Mouse (Mus musculus) adrenal gland, postnatal 14 days (tissue): ENCODE results near the gene Dync1li1. TPM values are rescaled to one million over a fixed set of nuclear protein-coding genes. Genes with fewer than 3 reads are reported as not detected.
"Not testable (repeated sequence)": the region's sequence is repeated elsewhere in the genome, so short reads cannot be mapped to it uniquely, and the experiment has no call there.

Experiments used
- DNase-seq: peaks from one replicate; pipeline ENCODE4 v3.0.0; 2021; ENCODE audit warnings: mixed read lengths
- total RNA-seq: library from RNA; stranded (reverse); gene quantifications from 2 replicates; pipeline ENCODE4 v1.2.3, GENCODE M21; 2021

The Dync1li1 gene
- total RNA-seq, 1 experiment from 2014 or later, result 37.1 TPM

DNA sequence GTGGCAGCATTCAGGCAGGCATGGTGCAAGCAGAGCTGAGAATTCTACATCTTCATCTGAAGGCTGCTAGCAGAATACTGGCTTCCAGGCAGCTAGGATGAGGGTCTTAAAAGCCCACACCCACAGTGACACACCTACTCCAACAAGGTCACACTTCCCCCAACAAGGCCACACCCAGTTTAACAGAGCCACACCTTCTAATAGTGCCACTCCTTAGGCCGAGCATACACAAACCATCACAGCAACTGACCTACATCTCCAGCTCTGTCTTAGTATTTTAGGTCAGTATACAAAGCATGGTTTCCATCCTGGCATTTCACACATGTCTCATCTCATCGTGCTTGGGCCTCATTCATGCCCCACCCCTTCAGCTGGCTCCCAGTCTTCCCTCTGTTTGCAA is 39.8 kb downstream of the Dync1li1 start:
- not testable (repeated sequence) for DNase-seq

DNA sequence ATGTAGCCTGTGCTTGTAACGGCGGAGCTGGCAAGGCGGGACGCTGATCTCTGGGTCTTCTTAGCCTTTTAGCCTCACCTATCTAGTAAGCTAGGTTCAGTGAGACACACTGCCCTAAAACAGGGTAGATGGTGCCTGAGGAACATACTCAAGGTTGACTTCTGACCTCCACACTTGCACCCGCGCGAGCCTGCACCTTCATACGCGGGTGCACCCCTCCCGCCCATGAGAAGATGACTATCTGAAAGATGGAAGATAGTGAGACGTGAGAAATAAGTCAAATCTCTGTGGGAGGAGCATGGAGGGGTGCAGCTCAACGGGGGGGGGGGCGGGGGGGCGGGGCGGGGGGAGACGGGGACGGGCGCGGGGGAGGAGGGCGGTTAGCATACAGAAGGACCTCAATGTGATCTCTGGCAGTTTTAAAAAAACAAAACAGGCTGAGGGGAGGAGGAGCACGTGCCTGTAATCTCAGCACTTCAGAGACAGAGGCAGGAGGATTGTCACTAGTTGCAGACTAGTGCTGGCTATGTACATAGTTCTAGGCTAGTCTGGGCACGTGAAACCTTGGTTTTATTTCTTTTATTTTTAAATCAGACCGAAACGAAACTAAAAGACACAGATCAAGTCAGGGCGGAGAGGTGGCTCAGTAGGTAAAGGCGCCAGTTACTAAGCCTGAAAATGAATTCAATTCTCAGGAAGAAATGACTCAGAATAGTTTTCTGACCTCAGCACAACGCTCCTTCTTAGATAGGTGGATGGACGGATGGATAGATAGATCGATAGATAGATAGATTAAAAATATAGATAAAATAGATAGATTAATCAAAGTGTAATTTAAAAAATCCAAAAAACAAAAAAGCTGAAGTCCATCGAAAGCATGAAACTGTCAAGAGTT is 41.6 kb downstream of the Dync1li1 start:
- DNase-seq, result peak; percentile 36

DNA sequence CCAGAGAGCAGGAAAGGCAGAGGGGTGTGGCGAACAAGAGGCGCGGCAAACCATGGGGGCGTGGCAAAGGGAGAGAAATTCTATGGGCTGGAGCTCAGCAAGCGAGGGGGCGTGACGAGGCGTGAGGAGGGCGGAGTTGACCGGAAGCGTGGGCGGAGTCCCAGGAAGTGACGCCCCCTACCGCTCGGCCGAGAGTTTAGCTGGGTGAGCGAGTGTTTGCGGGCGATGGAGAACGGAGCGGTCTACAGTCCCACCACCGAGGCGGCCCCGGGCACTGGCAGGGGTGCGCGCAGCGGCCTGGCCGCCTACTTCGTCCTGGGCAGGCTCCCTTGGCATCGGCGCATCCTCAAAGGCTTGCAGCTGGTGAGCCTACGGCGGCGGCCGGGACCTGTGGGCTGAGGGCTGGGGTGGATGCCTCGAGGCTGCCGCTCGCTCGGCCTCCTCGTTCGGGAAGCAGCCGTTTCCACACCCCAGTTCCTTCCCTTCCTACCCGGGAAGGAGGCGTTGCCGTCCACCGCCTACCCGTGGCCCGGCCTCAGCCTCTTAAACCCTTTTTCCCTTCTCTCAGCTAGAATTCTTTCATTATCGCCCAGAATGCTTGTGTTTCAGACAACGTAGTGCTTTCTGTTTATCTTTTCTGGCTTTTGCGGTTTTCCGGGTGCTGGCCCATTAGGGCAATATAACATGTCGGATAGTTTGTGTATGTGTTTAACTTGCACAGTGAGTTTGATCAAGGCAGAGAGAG is 42.6 kb downstream of the Dync1li1 start, which contains the start of gene Cmtm6:
TSS of gene Cmtm6 (plus strand) at position 106 of the 745 bp plus-strand sequence.
- peak; percentile 99 for DNase-seq

DNA sequence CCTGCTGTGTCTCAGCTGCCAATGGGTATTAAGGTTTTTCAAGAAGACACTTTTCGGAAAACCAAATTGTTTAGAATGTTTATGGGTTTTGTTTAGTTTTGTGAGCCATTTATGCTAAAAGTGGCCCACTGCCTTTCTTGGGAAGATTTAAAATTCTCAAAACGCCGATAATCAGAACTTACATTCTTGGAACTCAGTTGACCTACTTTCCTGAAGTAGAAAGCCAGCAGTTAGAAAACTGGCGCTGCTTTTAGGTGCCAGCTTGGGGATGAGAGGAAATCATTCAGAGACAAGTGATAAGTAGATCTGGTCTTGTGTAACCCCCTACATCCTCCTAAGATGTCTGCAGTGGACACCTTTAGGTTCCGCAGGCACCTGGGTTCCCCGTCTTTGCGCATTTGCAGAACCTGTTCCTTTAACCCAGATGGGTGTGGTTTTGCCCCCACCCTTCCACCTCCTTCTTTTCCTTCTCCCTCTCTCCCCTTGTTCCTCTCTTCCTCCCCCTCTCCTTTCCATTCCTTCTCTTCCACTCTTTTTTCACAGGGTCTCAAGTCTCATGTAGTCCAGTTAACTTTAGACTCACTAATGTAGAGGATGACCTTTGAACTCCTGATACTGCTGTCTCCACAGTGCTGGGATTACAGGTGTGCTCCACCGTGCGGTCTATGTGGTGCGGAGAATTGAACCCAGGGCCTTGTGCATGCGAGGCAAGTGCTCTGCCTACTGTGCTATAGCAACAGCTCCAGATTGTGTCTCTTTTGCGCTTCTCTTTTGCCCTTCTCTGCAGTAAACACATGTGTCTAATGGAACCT is 43.5 kb downstream of the Dync1li1 start:
- peak; percentile 27 for DNase-seq

DNA sequence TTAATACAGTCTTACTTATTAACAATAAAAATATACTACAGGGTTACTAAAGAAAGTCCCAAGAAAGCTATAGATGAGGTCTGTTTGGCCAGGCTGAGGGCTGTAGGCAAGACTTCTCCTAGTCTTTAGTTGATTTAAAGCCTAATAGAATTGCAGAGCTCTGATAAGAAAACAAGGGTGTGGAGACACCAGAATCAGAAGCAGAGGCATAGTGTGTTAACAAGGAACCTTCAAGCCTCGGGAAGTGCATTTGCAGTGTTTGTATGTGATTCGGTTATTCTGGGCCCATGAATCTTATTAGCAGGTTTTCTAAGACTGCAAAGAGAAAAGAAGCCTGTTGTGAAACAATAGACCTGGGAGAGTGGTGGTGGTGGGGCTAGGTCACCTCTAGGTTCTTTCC is 44.6 kb downstream of the Dync1li1 start:
- DNase-seq, result no peak

DNA sequence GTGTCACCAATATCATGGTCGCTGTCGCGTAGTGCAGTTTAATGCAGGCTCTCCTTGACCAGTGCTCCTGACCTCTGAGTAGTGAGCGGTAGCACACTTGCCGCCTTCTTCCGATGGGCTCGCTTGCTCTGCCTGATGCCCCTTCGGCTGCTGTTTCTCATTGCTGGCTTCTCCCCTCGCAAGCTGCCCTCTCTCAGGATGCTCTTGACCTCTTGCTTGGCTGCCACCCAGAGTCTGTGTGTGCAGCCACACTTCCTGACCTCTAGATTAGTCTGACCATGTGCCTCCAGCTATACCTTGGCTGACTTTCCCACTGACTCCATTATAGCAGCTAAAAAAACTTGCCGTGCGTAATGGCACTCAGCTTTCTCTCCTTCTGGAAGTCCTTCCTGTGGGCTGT is 47.9 kb downstream of the Dync1li1 start:
- peak; percentile 51 for DNase-seq

DNA sequence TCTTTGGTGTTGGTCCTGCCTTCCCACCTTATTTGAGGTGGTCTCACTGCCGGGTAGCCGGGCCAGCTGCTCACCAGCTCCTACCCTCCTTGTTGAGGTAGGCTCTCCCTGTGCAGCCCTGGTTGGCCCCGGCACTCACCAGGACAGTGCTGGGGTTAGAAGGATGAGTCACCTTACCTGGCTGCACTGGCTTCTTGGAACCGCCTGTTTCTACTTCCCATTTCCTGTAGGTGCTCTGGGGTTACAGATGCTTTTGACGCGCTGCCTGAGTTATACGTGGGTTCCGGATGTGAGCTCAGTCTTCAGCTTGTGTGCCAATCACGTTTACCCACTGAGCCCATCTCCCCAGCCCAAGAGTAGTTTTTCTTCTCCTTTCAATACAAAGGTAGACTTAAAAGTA is 51.7 kb downstream of the Dync1li1 start:
- DNase-seq, result no peak

DNA sequence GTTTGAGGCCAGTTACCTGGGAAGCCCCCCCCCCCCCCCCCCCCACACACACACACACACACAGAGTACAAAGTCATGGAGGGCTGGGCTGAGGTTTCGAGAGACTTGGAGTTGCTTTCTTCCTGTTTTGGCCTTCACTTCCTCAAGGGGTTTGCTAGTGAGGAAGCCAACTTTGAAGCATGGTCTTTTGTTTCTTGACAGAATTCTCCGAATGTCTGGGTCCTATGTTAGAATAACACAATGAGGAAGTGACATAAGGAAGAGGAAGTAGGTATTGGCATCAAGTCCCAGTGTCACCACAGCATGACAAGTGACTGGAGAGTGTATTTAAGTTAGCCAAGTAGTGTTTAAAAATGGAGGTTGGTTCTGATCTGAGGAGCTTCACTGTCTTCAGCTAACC is 54.1 kb downstream of the Dync1li1 start:
- DNase-seq, result no peak

DNA sequence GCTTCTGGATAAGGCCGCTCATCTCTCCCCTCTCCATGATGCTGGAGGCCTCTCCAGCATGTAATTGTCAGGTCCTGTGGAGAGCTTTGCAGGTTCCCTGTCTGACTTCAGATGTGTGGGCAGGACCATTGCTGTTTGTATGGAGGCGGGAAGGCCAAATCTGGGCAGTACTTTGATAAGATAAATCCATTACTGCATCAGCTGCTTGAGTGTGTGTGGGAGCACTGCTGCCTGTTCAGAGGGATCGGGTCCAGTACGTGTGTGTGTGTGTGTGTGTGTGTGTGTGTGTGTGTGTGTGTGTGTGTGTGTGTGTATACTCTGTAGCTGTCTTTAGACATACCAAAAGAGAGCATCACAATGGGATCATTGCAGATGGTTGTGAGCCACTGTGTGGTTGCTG is 56.6 kb downstream of the Dync1li1 start:
- DNase-seq, result no peak

DNA sequence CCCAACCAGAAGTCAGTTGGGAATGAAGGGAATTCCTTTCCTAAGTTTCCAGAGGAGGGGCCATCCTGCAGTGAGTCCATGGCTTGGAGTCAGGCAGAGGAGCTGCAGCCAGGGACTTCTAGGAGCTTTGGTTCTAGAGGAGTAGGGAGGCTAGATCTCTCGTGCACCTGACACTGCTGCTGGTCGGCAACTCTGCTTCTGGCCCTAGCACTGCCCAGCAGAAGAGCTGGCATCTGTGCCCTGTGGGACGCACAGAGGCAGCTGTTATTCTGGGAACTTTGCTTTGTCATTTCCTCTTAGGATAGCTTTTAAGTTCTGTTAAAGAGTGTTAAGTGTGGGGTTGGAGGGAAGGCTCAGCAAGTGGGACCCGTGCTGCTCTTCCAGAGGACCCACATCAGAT is 57.1 kb downstream of the Dync1li1 start:
- DNase-seq, result no peak

DNA sequence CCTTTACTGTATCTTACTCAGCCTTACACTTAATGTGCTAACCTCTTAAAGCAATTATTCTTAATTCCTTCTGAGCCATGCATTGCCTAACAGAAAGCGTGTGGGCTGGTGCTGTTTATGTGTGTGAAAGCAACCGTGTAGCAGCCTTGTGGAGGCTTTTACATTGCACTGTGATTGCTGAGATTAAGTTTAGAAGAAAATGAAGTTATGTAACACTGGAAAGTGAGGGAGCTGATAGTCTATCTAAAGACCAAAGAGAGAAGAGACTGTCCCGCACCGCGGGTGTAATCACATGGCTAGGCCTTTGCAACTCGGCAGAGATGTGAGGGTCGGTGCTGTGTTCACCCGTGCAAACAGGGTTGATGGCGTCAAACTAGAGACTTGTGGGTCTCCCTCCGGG is 58.4 kb downstream of the Dync1li1 start:
- DNase-seq, result no peak

DNA sequence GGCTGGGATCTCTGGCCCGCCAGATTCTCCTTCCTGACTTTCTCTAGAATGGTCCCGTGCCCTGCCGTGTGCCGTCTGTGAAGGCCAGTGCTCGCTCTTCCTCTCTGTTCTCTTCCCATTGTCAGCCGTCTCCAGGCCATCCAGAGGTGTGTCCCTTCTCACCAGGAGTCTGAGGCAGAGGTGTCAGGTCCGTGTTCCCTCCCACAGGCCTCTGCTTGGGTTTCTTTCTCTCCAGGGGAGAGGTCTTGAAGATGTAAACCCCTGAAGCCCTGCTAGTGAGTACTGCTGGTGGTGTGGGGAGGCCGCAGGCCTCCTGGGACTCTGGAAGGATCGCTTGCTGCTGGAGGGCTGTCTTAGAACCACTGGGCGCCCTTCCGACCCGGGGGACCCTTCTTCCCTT is 58.9 kb downstream of the Dync1li1 start:
- no peak for DNase-seq

DNA sequence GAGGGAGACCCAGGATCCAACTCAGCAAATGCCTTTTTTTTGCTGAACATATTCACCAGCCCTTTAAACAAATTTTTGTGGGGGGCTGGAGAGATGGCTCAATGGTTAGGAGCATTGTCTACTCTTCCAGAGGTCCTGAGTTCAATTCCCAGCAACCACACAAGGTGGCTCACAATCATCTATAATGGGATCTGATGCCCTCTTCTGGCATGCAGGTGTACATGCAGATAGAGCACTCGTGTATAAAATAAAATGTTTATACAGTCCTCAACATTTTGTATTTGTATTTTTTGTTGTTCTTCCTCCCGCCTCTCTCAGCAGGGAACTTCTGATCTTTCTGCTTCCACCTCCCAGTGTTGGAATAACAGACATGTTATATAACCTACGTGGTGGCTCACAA is 63.0 kb downstream of the Dync1li1 start:
- no peak for DNase-seq

DNA sequence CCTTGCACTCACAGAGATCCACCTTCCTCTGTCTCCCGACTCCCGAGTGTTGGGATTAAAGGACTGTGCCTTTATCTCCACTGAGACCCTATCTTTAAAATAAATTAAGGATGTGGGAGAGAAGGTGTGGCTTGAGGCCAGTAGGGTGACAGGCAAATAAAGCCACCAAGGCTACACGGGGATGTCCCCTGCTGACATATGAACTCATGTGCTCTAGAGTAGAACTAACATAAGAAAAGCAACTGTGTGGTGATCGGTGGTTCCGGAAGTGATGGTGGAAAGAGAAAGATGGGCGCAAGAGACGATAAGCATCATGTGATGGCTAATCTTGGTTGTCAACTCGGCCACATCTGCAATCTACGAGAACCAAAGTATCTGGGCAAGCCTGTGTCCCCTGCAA is 63.7 kb downstream of the Dync1li1 start:
- DNase-seq, result no peak

DNA sequence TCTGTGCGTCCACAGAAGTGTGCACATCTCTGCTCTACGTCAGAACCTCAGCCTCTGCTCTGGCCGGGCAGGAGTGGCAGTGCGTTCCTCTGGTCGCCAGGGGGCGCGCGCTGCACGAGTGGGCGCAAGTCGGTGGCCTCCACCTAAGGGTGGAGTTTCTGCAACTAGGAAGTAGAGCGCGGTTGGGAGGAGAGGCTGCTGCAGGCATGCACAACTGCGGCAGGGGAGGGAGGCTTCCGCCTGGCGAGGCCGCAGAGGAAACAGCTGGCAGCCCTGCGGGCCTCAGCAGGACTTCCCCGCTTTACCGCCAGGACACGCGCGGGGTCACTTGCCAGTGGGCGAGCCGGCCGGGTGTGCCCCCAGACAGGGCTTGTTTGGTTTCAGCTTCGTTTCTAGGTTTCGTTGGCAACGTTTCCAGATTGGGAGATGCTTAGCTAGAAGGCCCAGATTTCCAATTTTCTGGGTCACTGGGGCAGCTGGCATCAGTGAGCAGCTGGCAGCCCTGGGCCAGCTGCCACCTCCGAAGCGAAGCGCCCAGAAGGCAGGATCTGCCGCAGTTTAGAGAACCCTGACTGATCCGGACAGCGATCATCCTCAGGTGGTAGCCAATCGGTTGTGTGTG is 64.4 kb downstream of the Dync1li1 start:
- peak; percentile 97 for DNase-seq

DNA sequence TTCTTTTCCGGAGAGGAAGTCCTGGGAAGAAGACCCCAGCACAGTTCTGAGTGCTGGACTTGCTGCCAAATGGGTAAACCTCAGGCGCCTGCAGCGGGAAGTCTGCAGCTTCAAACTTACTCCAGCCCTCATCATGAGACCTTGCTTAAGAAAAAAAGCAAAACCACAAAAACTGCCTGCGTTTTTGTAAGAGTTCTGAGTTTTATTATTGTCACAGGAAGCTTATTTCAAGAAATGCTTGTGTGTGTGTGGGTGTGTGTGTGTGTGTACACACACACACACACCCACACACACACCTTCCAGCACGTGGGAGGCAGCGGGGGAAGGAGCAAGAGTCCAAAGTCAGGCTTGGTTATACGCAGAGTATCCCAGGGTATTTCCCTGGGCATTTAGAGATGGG is 69.7 kb downstream of the Dync1li1 start:
- no peak for DNase-seq

DNA sequence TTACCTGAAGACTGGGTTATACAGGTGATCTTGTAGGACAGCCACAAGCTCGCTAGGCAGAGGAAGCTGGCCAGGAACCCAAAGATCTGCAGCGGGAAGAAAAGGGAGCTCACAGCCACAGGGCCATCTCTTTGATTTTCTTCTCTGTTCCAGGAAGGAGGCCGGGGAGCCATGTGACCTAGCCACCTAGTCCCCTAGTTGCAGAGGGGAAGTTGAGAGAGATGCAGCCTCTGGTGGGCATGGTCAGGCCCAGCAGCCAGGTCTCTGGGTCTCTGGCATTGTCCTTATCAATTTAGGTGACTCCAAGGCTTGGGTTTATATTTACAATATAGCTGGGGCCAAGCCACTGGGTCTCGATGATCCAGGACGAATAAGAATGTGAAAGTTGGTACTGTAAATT is 70.2 kb downstream of the Dync1li1 start:
- DNase-seq, result no peak

DNA sequence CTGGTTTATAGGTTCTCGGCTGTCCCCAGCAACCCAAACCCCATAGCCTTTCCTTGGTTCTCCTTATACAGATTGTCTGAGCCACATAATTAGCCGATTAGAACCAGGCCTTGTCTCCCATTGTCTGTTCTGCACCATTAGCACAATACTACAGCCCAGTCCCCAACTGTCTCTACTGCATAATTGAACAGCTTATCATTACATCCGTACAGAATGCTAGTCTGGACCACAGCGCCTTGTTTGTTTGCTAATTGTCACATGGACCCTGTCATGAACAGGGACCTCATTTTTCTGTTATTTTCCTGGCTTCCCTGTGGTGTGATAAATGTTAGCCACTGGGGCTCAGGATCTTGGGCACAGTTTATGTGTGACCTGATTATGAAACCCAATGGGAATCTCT is 71.3 kb downstream of the Dync1li1 start:
- no peak for DNase-seq

DNA sequence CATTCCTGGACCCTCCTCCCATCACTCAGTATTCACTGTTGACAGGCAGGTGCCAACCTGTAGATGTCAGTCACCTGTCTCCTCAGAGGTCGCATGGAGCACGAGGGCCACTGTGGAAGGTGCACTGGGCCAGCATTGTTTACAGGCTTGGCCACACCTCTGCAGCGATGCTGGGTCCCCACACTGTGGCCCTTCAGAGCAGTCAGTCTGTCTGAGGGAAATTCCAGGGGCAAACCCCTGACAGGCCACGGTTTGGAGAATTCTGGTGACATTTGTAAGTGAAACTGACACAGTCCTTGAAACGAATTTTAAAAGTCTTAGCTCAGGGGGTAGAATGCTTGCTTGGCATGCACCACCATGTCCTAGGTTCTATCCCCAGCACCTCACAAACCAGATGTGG is 71.8 kb downstream of the Dync1li1 start:
- no peak for DNase-seq

DNA sequence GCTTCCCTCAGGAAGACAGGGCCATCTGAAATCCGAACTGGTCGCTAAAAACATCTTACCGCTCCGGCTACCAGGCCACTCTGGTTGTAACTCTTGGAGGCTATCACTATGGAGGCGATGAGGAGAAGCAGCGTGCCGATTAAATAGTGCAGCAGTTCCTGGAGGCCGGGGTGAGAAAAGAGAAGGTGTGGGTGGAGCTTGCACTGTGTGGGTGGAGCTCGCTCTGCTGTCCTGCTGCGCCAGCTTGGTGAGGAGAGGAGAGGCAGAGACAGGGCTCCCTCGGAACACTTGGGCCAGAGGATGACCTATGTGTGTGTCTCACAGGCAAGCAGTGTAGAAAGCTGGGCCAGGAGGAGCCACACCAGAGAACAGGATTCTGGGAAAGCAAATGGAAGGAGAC is 73.3 kb downstream of the Dync1li1 start:
- DNase-seq, result no peak

DNA sequence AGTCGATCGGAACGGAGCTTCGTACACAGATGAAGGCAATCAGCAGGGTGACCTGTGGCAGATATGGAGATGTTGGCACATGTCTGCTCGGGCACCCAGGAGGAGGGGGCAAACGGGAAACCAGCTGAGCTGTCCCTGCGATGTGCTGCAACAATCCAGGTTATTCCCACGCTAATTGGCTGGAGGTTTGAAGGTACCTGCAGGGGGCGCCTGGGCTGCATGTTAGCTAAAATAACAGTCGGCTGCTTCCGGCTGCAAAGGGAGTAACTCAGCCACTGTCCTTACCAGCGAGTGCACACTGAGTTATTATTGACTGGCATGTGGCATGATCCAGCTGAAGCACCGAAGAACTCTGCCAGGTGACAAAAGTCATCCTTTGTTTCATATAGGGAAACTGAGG is 74.8 kb downstream of the Dync1li1 start:
- peak; percentile 65 for DNase-seq

DNA sequence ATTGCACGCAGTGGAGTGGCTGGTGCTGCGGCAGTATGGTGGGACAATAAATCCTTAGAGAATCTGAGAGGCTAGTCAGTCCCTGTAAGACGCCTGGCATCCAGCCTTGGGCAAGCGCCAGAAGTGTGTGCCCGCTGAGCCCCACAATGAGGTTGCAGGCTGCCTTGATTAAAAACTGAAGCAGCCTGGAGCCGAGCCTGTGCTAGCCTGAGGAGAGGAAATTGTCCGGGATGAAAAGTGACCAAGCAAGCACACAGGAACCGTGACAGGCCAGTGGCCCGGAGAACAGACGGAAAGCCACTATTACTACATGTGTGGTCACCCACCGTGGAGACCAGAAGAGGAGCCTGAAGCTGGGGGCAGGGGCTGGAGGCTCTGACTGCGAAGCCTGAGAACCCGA is 78.4 kb downstream of the Dync1li1 start:
- DNase-seq, result peak; percentile 74
